Mouse (Mus musculus) heart, embryonic 16.5 days (tissue): ENCODE measurements around the gene Anks3. TPM values are rescaled to one million over a fixed set of nuclear protein-coding genes. Genes with fewer than 3 reads are reported as not detected.

Source experiments
- ATAC-seq: fragments of 200-750 bp; cut with Nextera tagmentation; replicated peaks from 2 replicates; pipeline ENCODE4 v1.8.0; 2017; ENCODE audit warnings: moderate number of reproducible peaks; ENCODE audit not compliant: insufficient read depth, low FRiP score; ENCODE audit errors: extremely low read depth
- H3K27ac ChIP-seq: fragments of 300-500 bp; sonication (generic); 2 replicates; pipeline ENCODE4 v1.5.1; 2014; ENCODE audit warnings: mild to moderate bottlenecking, low read length, control low read depth, moderate library complexity
- H3K27me3 ChIP-seq: fragments of 300-500 bp; sonication (generic); 2 replicates; pipeline ENCODE4 v1.6.1; 2014; ENCODE audit warnings: low read length, mixed read lengths; ENCODE audit not compliant: control insufficient read depth, insufficient read depth
- H3K36me3 ChIP-seq: fragments of 300-500 bp; sonication (generic); 2 replicates; pipeline ENCODE4 v1.6.1; 2014; ENCODE audit not compliant: control insufficient read depth, insufficient read depth
- H3K4me1 ChIP-seq: fragments of 300-500 bp; sonication (generic); 2 replicates; pipeline ENCODE4 v1.6.1; 2014; ENCODE audit warnings: low read length, mixed read lengths; ENCODE audit not compliant: control insufficient read depth, insufficient read depth
- H3K4me2 ChIP-seq: fragments of 300-500 bp; sonication (generic); 2 replicates; pipeline ENCODE4 v1.6.1; 2014; ENCODE audit warnings: low read depth, mild to moderate bottlenecking, control low read depth, low read length
- H3K4me3 ChIP-seq: fragments of 300-500 bp; sonication (generic); 2 replicates; pipeline ENCODE4 v1.5.1; 2014; ENCODE audit warnings: mild to moderate bottlenecking, control low read depth, low read length
- H3K9ac ChIP-seq: fragments of 300-500 bp; sonication (generic); 2 replicates; pipeline ENCODE4 v1.6.1; 2014; ENCODE audit warnings: low read length, control low read depth
- H3K9me3 ChIP-seq: fragments of 300-500 bp; sonication (generic); replicated peaks from 2 replicates; pipeline ENCODE4 v1.6.1; 2016; ENCODE audit warnings: low read length; ENCODE audit not compliant: control insufficient read depth
- WGBS: fragments of 180-500 bp; shearing (Covaris S2); extraction: QIAGEN DNeasy Blood & Tissue Kit; methylation state at CpG from one replicate; pipeline ENCODE4 v1.1.7; 2014; 5-methylcytosine and 5-hydroxymethylcytosine counted together
- polyA plus RNA-seq: library from polyadenylated mRNA; unstranded; fragments of >200 nt; fragmentation: Nextera tagmentation; extraction: Ambion mirVana; gene quantifications from 2 replicates; pipeline ENCODE4 v1.2.1, GENCODE M21; 2015

Anks3 gene
- polyA plus RNA-seq, 1 experiment from 2014 or later: 34.8 TPM

DNA sequence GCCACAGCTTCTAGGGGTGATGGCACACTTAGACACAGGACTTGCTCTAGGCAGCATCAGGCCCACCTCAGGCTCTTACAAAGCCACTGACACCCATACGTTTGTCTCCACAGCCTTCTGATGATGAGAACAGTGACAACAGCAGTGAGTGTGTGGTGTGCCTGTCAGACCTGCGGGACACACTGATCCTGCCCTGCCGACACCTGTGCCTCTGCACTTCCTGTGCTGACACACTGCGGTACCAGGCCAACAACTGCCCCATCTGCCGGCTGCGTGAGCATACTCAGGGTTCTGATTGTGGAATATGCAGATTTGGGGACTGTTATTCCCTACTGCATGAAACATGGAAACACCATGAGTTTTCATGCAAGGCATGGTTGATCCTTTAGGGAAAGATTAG lies 41.5 kb downstream of the Anks3 start:
- no peak overlapping the region for H3K4me2 ChIP-seq
- peaks cover 48% of the 10 kb centered on the region for H3K36me3 ChIP-seq
- WGBS: 86% methylated on average over 6 of the region's 6 CpGs

DNA sequence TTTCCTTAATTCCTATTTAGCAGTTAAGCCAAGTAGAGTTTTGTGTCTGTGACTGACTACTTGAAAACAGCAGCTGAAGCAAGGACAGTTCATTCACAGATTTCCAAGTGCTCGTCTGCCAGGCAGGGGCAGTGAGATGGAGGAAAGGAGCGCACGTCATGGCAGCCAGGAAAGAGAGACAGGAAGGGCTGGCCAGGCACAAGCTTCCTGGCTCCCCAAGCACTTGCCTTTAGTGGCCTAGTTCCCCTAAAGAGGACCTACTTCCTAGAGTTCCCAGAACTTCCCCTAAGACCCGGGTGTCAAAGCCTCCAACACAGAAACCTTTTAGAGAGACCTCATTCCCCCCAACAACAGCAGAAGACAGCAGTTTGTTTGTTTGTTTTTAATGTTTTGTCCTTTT lies 43.4 kb downstream of the Anks3 start:
- no peaks in the 10 kb centered on the region for H3K27me3 ChIP-seq
- no peak overlapping the region for H3K4me3 ChIP-seq
- peaks cover 48% of the 10 kb centered on the region for H3K36me3 ChIP-seq
- peak overlapping the region; percentile 53; the same call in 1 of the 2 replicates for H3K27ac ChIP-seq
- H3K9me3 ChIP-seq: no peaks in the 10 kb centered on the region
- WGBS: 58% methylated on average over 4 of the region's 4 CpGs
- H3K4me1 ChIP-seq: no peaks in the 10 kb centered on the region
- no peak for ATAC-seq
- no peak overlapping the region for H3K4me2 ChIP-seq
- H3K9ac ChIP-seq: no peak overlapping the region

More for the DNA sequence above, 41.5 kb downstream of the Anks3 start:
- no peaks in the 10 kb centered on the region for H3K27me3 ChIP-seq
- H3K9me3 ChIP-seq: no peaks in the 10 kb centered on the region
- H3K4me1 ChIP-seq: no peaks in the 10 kb centered on the region
- no peak for ATAC-seq
- H3K4me3 ChIP-seq: no peak overlapping the region
- H3K27ac ChIP-seq: no peak overlapping the region
- H3K9ac ChIP-seq: no peak overlapping the region

DNA sequence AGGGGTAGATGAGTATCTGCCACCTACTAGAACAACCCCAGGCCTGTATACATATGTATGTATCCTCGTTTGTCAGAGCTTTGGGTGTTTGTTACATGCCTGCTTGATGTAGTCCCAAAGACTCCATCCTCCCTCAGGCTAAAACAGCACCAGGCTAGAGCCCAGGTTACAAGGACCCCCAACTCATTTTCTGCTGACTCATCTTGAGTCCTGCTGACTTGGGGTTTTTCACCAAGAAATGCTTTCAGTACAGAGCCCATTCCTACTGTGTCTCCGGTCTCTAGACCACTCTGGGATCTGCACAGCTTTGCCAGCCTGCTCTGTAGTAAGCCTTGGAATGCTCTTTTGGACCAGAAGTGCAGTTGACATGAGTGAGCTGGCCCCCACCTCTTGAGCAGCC lies 47.4 kb downstream of the Anks3 start:
- WGBS: 94% methylated on average over 2 of the region's 2 CpGs
- Histone ChIP-seq H3K27ac (no peak overlapping the region), H3K4me1 (peaks cover 13% of the 10 kb centered on the region), H3K9ac (no peak overlapping the region), H3K4me2 (no peak overlapping the region), H3K27me3 (no peaks in the 10 kb centered on the region), H3K9me3 (no peaks in the 10 kb centered on the region), H3K4me3 (no peak overlapping the region), H3K36me3 (peaks cover 24% of the 10 kb centered on the region)
- ATAC-seq: no peak

DNA sequence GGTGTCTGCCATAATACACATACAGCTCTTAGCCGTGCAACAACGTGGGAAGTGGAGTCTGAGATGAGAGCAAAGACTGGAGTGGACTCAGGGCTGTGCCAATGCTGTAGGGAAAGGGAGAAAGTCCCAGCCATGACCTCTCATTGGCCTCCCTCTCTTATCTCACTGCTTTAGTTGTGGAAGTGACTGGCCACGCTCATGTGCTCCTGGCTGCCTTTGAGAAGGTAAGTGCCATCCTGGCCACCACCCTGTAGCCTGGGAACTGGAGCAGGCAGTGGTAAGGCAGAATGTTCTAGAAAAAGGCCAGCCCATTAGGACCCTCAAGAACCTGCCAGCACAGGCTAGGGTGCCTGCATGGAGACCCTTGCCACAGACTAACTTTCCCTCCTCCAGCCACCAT lies 48.1 kb downstream of the Anks3 start:
- Histone ChIP-seq H3K4me1 (peaks cover 13% of the 10 kb centered on the region), H3K4me3 (no peak overlapping the region), H3K4me2 (no peak overlapping the region), H3K9ac (no peak overlapping the region), H3K27ac (no peak overlapping the region), H3K27me3 (no peaks in the 10 kb centered on the region), H3K36me3 (peaks cover 30% of the 10 kb centered on the region), H3K9me3 (no peaks in the 10 kb centered on the region)
- 49% methylated on average over 3 of the region's 3 CpGs for whole genome bisulfite sequencing
- ATAC-seq: no peak

DNA sequence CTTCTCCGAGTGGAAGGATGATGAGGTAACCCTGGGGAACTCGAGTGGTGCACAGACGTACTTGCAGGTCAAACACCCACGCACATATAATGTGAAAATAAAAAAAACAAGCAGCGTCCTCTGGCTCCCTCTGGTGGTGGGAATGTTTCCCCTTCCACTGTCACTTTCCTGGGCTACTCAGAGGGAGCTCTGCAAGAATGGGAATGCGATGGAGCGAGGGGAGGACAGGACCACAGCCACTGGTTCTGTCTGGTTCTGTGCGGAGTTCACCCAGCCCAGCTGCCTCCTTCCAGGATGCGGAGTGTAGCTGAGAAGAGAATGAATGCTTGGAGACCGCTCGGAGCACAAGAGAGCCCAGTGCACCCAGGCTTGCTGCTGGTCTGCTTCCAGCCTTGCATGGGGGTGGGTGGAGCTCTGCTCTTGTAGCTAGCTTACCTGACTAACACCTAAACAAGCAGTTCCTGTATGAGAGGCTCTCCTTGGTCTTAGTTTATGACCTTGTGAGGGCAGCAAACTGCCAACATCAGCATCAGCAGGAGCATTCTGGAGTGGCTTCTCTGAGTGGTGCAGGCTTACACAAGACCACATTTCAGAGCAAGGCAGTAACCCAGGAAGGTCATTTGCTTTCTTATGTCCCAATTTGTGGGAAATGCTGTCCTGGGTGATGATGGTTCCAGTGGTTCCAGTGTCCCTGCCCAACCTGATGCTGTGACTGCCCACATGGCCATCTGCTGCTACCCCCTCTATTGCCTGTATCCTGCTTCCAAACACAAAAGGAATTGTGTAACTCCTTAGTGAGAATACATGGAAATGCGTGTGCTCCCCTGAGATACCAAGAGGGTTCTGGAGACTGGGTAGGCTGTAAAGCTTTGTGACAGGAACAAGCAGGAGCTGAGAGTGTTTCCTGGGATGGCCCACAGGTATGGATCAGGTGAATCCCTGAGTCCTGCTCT lies 49.9 kb downstream of the Anks3 start:
- Histone ChIP-seq H3K4me2 (peak overlapping the region; percentile 22), H3K9me3 (no peaks in the 10 kb centered on the region), H3K4me1 (peaks cover 13% of the 10 kb centered on the region), H3K36me3 (peaks cover 47% of the 10 kb centered on the region), H3K27ac (peak overlapping the region; percentile 85), H3K9ac (peak overlapping the region; percentile 31), H3K27me3 (no peaks in the 10 kb centered on the region), H3K4me3 (0 out of 2 replicates have a peak overlapping the region, but pooled peaks have one; percentile 3)
- 34% methylated on average over 12 of the region's 12 CpGs for WGBS
- ATAC-seq: peak; percentile 57

DNA sequence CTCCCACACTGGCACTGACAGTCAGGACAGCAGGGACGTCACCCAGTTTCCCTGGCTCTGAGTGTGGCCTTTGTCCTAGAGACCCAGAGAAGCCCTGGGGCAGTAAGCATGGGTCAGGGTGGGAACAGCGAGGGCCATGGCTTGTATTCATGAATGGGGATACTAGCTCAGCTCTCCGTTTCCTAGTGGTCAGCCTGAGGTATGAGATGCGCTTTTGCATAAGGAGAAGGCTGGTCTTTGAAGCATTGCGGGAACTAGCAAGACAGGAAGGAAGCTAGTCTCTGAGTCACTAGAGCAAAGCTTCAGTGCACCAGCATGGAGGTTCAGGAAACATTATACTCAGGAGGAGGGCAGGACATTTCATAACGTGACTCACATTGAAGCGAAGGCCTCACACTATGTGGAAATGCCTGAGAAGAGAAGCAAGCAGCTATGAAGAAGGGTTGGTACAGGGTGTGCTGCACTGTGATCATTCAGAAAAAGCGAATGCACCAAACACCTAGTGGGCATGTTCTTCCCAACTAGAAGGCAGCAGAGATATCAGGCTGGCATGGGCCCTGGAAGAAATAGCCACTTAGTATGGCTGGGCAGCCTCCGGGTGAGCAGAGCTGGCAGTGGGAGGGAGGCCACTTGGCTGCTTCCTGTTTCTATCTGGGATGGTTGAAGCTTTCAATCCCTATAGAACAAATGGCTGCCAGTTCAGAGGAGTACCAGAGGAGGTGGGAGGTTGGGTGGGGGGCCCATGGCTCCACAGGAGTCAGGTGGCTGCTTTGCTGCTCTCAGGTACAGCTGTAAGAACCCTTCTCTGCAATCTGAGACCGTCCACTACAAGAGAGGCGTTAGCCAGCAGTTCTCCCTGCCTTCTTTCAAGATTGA lies 50.9 kb downstream of the Anks3 start:
- Histone ChIP-seq H3K27ac (peak overlapping the region; percentile 85), H3K4me1 (peaks cover 13% of the 10 kb centered on the region), H3K27me3 (no peaks in the 10 kb centered on the region), H3K36me3 (peaks cover 44% of the 10 kb centered on the region), H3K4me2 (peak overlapping the region; percentile 22), H3K9ac (peak overlapping the region; percentile 31), H3K4me3 (0 out of 2 replicates have a peak overlapping the region, but pooled peaks have one; percentile 3), H3K9me3 (no peaks in the 10 kb centered on the region)
- peak; percentile 17 for ATAC-seq
- WGBS: 53% methylated on average over 11 of the region's 11 CpGs

DNA sequence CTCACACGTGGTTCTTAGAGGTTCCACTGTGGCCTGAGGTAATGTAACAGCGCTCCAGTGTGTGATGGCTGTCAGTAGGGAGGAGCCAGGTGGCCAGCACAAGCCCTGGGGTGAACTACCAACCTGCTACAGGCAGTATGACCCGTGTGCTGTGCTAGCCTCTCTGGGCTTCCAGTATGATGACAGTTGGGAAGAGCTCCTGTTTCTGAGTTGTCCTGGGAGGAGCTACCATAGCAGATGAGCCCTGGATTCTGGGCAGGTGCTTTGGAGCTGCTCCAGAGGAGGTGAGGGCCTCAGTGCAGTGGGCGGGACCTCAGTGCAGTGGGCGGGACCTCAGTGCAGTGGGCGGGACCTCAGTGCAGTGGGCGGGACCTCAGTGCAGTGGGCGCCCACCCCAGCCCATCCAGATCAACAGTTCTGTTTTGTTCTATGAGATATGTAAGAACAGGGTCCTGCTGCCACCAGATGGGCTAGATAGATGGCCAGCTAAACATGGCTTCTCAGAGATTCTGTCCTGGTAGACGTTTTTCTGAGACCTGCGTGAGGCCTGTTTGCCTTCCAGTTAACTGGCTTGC lies 51.8 kb downstream of the Anks3 start:
- Histone ChIP-seq H3K27me3 (no peaks in the 10 kb centered on the region), H3K4me3 (no peak overlapping the region), H3K4me2 (no peak overlapping the region), H3K9me3 (no peaks in the 10 kb centered on the region), H3K27ac (peak overlapping the region; percentile 85), H3K9ac (no peak overlapping the region), H3K4me1 (peaks cover 13% of the 10 kb centered on the region), H3K36me3 (peaks cover 44% of the 10 kb centered on the region)
- ATAC-seq: no peak
- 75% methylated on average over 10 of the region's 10 CpGs for WGBS

DNA sequence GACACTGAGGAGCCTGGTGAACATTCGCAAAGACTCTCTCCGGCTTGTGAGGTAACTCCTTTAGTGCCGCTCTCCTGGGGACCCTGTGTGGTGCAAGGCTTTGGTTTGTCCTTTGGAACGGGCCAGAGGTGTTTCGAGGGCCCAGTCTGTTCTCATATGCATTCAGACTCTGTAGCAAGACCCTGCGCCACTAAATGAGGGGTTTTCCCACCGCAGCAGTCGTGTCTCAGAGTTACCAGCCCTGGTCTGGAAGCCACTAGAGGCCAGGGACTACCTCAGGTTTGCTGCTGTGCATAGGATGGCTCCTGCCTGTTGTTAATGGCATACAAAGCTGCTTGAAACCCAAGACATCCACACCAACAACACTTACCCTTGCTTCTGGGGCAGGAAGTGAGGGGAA lies 53.2 kb downstream of the Anks3 start:
- Histone ChIP-seq H3K9ac (no peak overlapping the region), H3K36me3 (peaks cover 32% of the 10 kb centered on the region), H3K4me2 (no peak overlapping the region), H3K27me3 (no peaks in the 10 kb centered on the region), H3K4me3 (no peak overlapping the region), H3K4me1 (peaks cover 13% of the 10 kb centered on the region), H3K27ac (no peak overlapping the region), H3K9me3 (no peaks in the 10 kb centered on the region)
- no peak for ATAC-seq
- 91% methylated on average over 8 of the region's 8 CpGs for WGBS
